Mouse (Mus musculus) frontal cortex, adult 2 months (tissue): ENCODE results near the gene Snx12. TPM values are rescaled to one million over a fixed set of nuclear protein-coding genes. Genes with fewer than 3 reads are reported as not detected.
"Not testable (repeated sequence)": the region's sequence is repeated elsewhere in the genome, so short reads cannot be mapped to it uniquely, and the experiment has no call there.

ENCODE experiments used
- DNase-seq, 2 experiments: peaks; one replicate each; pipeline ENCODE4 v3.0.0; 2022; ENCODE audit warnings: low spot score in 1 of 2; ENCODE audit errors: extremely low spot score in 1 of 2
- polyA plus RNA-seq: library from polyadenylated mRNA; depleted of rRNA; stranded (reverse); fragments of >200 nt; gene quantifications from 2 replicates; pipeline ENCODE4 v1.2.3, GENCODE M21; 2012; rRNA removed

Gene Snx12
- polyA plus RNA-seq, 1 experiment: 33.6 TPM

DNA sequence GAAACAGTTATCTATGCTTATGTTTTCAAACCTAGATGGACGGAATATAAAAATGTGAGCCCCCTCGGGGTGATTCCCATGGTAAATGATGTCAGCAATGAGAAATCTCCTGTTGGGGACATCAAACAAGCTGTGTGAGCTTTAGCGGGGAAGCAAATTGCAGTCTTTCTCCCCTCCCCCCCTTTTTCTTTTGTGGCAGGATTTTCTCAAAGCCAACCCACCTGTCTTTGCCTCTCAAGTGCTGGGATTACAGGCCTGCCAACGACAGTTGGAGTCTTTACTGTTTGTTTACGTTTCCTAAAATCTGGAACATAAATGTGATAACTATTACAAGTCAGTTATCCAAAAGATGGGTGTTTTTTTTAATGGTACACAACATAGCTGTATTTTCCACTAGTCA, 66.0 kb downstream of the Snx12 start:
- DNase-seq: no peak

DNA sequence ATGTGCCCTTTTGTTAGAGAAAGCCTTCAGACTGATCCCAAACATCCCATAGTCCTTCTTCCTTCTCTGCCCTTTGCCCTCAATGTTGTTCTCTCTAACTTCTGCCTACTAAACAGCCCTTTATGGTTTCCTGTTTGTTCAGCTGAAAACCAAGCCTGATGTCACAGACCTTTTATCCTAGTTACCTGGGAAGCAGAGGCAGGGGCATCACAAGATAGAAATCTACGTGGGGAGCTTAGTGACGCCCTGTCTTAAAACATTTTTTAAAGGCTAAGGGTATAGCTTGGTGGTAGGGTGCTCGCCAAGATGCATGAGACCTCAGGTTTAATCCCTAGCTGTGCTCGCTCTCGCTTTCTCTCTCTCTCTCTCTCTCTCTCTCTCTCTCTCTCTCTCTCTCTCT, 74.9 kb downstream of the Snx12 start:
- no peak for DNase-seq

DNA sequence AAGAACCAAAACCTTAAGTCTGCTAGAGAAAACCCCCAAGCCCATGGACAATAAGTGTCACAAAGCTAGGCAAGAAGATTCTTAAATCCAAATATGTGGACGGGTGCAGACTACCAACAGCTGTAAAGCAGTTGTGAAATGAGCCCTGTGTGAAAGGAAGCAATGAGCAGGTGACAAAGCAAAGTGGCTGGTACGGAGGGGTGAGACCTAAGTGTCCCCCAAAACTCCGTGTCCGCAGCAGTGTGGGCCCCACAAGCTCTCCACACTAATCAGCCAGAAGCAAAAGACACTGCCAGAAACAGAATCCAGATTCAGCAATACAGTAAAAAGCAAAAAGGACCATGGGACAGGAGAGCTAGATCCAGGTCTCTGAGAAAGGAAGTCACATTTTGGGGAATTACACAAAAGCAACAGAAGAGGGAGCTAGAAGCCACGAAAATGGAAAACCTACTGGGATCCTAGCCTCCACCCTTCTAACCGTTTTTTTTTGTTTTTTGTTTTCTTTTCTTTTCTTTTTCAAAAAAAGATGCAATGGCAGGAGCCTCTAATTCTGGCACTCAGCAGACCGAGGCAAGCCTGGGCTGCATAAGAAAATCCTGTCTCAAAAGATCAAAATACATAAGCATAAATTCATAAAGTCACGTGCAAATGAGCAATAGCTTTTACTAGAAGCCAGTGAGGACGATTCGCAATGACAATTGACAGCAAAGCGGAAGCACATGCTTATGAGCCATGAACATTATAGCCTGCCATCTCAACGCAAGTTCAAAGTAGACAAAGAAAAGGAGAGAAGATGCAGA, 90.2 kb downstream of the Snx12 start:
- peak in 1 of 2 experiments; percentile 56 for DNase-seq

DNA sequence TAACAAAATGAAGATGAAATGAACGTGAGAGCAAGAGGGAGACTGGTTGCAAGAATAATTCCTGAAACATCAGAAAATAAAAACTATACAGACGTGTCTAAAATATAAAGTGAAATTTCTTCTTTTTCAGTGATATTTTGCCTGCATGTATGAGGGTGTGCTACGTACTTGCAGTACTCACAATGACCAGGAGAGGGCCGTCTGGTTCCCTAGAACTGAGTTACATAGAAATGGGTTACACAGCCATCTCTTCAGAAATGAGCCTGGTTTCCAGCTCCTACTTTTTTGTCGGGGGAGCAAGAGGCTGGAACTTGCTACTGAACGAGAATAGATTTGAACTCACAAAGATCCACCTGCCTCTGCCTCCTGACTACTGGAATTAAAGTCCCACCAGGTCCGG, 91.4 kb downstream of the Snx12 start:
- DNase-seq: peak; percentile 44 to 85

DNA sequence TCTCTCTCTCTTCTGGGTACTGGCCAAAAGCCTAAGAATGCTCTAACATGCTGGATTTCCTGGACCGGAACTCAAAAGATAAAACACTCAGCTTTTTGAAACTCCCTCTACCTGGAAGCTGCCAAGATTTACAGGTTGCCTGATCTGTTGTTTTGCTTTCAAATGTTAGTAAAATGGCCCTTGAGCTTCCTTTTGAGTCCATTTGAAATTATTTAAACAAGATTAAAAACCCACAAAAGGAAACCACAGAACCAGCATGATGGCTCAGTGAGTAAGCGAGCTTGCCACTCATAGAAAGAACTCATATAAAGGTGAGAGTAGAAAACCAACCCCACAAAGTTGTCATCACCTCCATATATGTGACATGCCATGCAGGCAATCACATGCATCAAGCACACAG, 93.8 kb downstream of the Snx12 start:
- DNase-seq: no peak

DNA sequence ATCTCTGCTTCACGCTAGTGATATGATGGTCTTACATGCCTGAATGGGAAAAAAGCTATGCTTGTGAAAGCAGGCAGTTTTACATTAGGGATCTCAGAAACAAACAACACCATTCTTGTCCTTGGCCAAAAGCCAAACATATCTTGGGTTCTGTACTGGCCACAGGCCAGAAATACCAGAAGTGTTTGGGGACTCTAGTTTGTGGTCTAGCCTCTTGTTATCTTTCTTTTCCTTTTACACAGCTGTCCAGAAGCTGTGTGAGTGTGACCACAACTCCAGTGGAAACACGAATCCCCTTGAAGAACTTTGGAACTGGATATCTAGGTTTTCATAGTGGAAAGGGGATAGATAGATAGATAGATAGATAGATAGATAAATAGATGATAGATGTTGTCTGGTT, 95.4 kb downstream of the Snx12 start:
- no peak for DNase-seq

DNA sequence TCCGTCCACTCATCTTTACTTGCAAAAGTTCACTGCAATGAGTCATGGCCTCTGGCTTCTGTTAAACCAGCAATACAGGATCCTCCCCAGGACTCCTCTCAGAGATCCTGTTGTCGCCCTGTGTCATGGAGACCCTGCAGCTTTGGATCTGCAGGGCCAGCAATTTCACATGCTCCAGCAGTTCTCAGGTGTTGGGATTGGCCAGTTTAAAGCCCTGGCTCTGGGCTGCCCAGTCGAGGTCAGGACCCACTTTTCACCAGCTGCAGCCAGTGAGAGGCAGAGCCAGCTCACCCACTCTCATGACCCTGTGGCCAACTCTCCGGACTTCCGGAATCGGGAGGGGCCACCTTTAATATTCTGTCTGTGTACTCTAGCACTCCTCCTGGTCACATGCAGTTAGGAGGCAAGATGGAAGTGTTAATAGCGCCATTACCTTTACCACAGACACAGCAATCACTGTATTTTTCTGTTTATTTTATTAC, 95.8 kb downstream of the Snx12 start:
- no peak for DNase-seq

DNA sequence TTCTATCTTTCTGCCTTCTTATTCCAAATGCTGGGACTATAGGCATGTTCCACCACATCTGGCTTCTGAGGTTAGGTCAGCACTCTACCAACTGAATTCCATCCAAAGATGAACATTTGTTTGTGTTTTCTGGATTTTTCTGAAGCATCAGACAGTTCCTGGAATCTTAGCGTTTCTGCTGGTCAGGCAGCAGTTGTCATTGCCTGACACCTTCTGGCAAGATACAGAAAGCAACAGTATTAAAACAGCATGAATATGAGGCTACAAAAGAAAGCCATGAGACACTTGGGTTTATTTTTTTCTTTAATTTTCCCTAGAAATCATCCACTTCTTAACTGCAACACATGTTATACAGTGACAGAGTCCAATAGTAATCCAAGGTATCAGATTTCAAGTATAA, 101.8 kb downstream of the Snx12 start:
- no peak for DNase-seq

DNA sequence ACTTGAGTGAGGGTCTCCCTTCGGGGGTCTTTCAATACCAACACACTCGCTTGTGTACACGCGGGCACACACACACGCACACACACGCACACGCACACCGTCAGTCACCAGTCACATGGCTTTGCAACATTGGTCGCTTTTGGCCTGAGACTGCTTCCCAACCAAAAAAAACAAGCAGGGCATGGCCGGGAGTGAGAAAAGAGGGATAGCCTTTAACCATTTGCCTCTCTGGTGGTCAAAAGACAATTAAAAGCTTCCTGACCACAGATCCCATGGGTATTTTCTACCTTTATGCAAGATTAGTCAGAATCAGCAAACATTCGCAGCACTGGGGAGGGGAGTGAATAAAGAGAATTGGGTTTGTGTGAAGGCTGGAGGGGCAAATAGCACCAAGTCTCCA, 136.4 kb downstream of the Snx12 start, which contains the start of gene Slc7a3:
TSS of gene Slc7a3 (minus strand) at position 101 of the 400 bp plus-strand sequence.
- DNase-seq: no peak

DNA sequence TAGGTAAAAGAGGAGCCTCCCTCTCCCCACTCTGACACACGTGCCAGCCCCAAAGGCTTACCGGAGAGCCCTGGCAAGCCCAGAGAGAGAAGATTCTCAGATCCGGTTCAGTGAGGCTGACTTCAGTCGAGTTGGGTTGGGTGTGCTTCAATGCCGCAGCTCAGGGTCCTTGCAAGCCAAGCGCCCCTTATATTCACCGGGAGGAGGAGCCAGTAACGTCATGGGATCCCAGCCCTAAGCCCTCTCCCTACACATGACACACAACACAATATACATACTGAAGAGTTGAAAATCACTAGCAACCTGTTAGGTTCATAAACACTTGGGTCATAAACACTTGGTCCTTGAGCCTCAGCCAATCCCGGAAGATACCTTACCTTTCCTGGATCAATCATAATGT, 137.2 kb downstream of the Snx12 start:
- not testable (repeated sequence) for DNase-seq

DNA sequence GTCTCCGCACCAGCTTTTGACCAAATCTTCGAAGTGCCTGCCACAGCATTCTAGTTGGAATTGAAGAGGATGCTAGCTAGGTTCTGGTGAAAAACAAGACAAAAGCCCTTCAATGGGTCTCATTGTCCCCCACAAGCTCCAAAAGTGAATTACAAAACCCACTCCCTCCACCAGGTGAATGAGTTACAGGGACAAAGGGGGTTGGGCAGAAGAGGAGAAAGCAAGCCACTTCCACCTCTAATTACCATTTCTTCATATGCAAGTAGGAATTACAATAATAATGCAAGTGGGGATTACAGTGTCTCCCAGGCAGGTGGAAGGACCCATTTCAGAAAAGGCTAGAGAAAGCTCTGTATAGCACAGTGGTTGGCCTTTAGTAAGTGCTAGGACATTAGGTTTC, 138.2 kb downstream of the Snx12 start:
- DNase-seq: no peak

DNA sequence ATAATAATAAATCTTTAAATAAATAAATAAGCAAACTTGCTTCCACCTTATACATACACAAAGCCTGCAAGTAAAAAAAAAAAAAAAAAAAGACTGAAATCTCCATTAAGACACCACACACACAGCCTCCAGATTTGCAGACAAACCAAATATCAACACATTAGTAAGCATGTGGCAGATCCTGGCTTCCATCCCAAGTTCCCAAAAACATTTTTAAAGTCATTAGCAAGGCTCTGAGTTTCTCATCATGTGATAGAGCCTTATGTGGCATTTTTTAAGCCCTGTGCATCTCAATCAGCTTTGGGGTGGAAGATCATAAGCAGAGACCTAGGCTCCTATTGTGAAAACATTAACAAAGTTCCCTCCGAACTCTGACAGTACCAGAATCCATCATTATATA, 157.1 kb downstream of the Snx12 start:
- no peak for DNase-seq

DNA sequence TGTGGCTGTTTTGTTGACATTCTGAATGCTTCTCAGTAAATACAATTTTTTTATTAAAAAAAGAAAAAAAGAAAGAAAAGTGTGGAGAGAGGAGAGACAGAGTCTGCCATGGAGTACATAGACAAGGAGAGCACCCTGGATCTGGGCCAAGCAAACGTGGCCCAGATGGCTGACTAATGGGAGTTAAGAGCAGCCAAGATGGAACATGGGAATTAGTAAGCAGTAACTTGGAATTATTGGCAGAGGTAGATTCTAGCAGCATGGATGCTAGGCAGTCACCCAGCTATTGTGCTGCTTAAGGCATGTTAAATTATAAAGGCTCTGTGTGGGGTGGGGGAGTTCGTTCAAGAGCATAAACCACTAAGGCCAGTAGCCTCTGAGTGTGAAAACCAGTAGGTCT, 158.9 kb downstream of the Snx12 start:
- no peak for DNase-seq

DNA sequence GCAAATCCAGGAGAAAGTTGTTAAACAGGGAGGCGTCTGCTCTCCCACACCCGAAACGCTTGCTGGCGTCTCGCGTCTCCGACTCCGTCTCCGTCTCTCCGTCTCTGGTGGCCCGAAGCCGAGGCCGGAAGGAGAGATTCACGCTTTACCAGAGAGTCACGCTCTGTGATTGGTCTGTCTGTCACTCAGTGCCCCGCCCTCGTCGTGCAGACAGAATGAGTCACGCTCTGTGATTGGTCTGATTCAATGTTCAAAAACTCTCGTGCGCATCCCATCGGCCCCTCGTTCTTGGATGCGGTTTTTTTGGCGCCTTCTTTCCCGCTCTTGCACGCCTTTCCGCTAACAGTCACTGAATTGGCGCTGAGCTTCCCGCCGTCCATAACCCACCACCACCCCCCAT, 162.8 kb downstream of the Snx12 start, which contains the start of gene Tex11:
TSS of gene Tex11 (minus strand) at position 127 of the 400 bp plus-strand sequence.
- DNase-seq: no peak

Other genes with a start within 250 kb of the Snx12 start
- gene Tex11, start 162.9 kb downstream of the Snx12 start, polyA plus RNA-seq: 0.06 and 0.10 TPM in 2 replicates
- gene Slc7a3, start 136.5 kb downstream of the Snx12 start, polyA plus RNA-seq: 6.4 and 8.1 TPM in 2 replicates
- 11.5 and 12.2 TPM in 2 replicates for gene Foxo4, start 32.0 kb upstream of the Snx12 start, polyA plus RNA-seq
- gene Gm614, start 41.4 kb upstream of the Snx12 start, polyA plus RNA-seq: not detected in 2 replicates
- 3.8 and 4.3 TPM in 2 replicates for gene Il2rg, start 45.7 kb upstream of the Snx12 start, polyA plus RNA-seq
- gene Gm20489, start 46.5 kb upstream of the Snx12 start, polyA plus RNA-seq: not detected in 2 replicates
- 38.8 and 48.1 TPM in 2 replicates for gene Med12, start 51.5 kb upstream of the Snx12 start, polyA plus RNA-seq
- 51.7 and 58.2 TPM in 2 replicates for gene Nlgn3, start 76.6 kb upstream of the Snx12 start, polyA plus RNA-seq
- gene Gjb1, start 153.8 kb upstream of the Snx12 start, polyA plus RNA-seq: 15.3 and 17.3 TPM in 2 replicates
- 182 and 236 TPM in 2 replicates for gene Zmym3, start 198.3 kb upstream of the Snx12 start, polyA plus RNA-seq
- 157 and 159 TPM in 2 replicates for gene Nono, start 206.8 kb upstream of the Snx12 start, polyA plus RNA-seq
- gene Itgb1bp2, start 226.5 kb upstream of the Snx12 start, polyA plus RNA-seq: 1.7 and 2.0 TPM in 2 replicates